In genomic region chr2:173022056-173022681, GRCm38 (mm10) we compare ENCODE assay signal across 8 mouse cellular contexts. TPM values are rescaled to one million over a fixed set of nuclear protein-coding genes. Genes with fewer than 3 reads are reported as not detected.
DNase-seq lines count a peak whose midpoint lies in the region; ATAC-seq lines count a peak whose summit lies in the region.

No protein-coding gene starts in this region.

- peaks cover 81% of the 10 kb centered on the region for H3K4me1 ChIP-seq in erythroblast, embryonic 14.5 days (ENCODE audit: control insufficient read depth)
- peaks cover 32% of the 10 kb centered on the region for H3K4me1 ChIP-seq in embryonic facial prominence, embryonic 14.5 days (ENCODE audit: control insufficient read depth, insufficient read depth, low read length)
- peaks cover 24% of the 10 kb centered on the region for H3K4me1 ChIP-seq in hindbrain, embryonic 11.5 days (replicated peaks; ENCODE audit: control insufficient read depth, insufficient read depth, low read length)
- peaks cover 86% of the 10 kb centered on the region for H3K4me1 ChIP-seq in liver, embryonic 13.5 days (replicated peaks)

- peaks cover 54% of the 10 kb centered on the region for H3K36me3 ChIP-seq in erythroblast, embryonic 14.5 days (ENCODE audit: control insufficient read depth)
- H3K36me3 ChIP-seq in embryonic facial prominence, embryonic 14.5 days (ENCODE audit: control insufficient read depth, insufficient read depth, low read length) = no peaks in the 10 kb centered on the region
- no peaks in the 10 kb centered on the region for H3K36me3 ChIP-seq in hindbrain, embryonic 11.5 days (ENCODE audit: control insufficient read depth, insufficient read depth, low read length)
- peaks cover 49% of the 10 kb centered on the region for H3K36me3 ChIP-seq in liver, embryonic 13.5 days

- WGBS in embryonic facial prominence, embryonic 14.5 days = under 1% methylated on average over 39 of the region's 51 CpGs
- WGBS in hindbrain, embryonic 11.5 days = 2% methylated on average over 51 of the region's 51 CpGs
- WGBS in liver, embryonic 13.5 days (ENCODE audit: insufficient replicate concordance) = under 1% methylated on average over 51 of the region's 51 CpGs

- H3K27ac ChIP-seq in embryonic facial prominence, embryonic 14.5 days (replicated peaks; ENCODE audit: low read depth, low read length) = peak overlapping the region; percentile 52; the same call in 1 of the 2 replicates
- H3K27ac ChIP-seq in hindbrain, embryonic 11.5 days (ENCODE audit: low read depth, low read length) = peak overlapping the region; percentile 80
- H3K27ac ChIP-seq in liver, embryonic 13.5 days = peak overlapping the region; percentile 100

- H3K9ac ChIP-seq in embryonic facial prominence, embryonic 14.5 days (ENCODE audit: low read depth, low read length) = peak overlapping the region; percentile 72
- peak overlapping the region; percentile 79 for H3K9ac ChIP-seq in hindbrain, embryonic 11.5 days (ENCODE audit: low read depth, low read length)
- H3K9ac ChIP-seq in liver, embryonic 13.5 days = peak overlapping the region; percentile 98

- ATAC-seq in erythroblast, adult 5-6 weeks (replicated peaks; ENCODE audit: low FRiP score, poor library complexity, severe bottlenecking) = no peak
- peak; percentile 7 for ATAC-seq in embryonic facial prominence, embryonic 14.5 days (ENCODE audit: low read depth)
- peak; percentile 62 for ATAC-seq in hindbrain, embryonic 11.5 days (ENCODE audit: low FRiP score)
- ATAC-seq in liver, embryonic 13.5 days (ENCODE audit: low read depth) = peak; percentile 31

- DNase-seq in MN1 (ENCODE audit: low spot score) = peak; percentile 47
- peak; percentile 54 for DNase-seq in embryonic facial prominence, embryonic 14.5 days (ENCODE audit: low spot score)
- peak; percentile 83 for DNase-seq in hindbrain, embryonic 11.5 days (ENCODE audit: low spot score)
- DNase-seq in liver, embryonic 13.5 days = peak; percentile 58
- DNase-seq in retina, embryonic 14.5 days (ENCODE audit: low spot score) = peak; percentile 67
- no peak for DNase-seq in urinary bladder, postnatal 25 days (ENCODE audit: low spot score)

- H3K4me3 ChIP-seq in erythroblast, embryonic 14.5 days (replicated peaks) = peak overlapping the region; percentile 68
- peak overlapping the region; percentile 80 for H3K4me3 ChIP-seq in embryonic facial prominence, embryonic 14.5 days (ENCODE audit: low read depth, low read length)
- H3K4me3 ChIP-seq in hindbrain, embryonic 11.5 days (ENCODE audit: low read depth, low read length) = peak overlapping the region; percentile 89
- peak overlapping the region; percentile 97 for H3K4me3 ChIP-seq in liver, embryonic 13.5 days (replicated peaks)

- H3K9me3 ChIP-seq in erythroblast, embryonic 14.5 days (ENCODE audit: control insufficient read depth, low read length) = peaks cover 4% of the 10 kb centered on the region
- no peaks in the 10 kb centered on the region for H3K9me3 ChIP-seq in embryonic facial prominence, embryonic 14.5 days (ENCODE audit: control insufficient read depth, low read length)
- no peaks in the 10 kb centered on the region for H3K9me3 ChIP-seq in hindbrain, embryonic 11.5 days (ENCODE audit: control insufficient read depth, low read length)
- H3K9me3 ChIP-seq in liver, embryonic 13.5 days (replicated peaks) = no peaks in the 10 kb centered on the region

- no peaks in the 10 kb centered on the region; the same call in 1 of the 2 replicates for H3K27me3 ChIP-seq in erythroblast, embryonic 14.5 days (ENCODE audit: control insufficient read depth)
- peaks cover 10% of the 10 kb centered on the region; the same call in 1 of the 2 replicates for H3K27me3 ChIP-seq in embryonic facial prominence, embryonic 14.5 days (replicated peaks; ENCODE audit: control insufficient read depth, insufficient read depth, low read length)
- H3K27me3 ChIP-seq in hindbrain, embryonic 11.5 days (ENCODE audit: control insufficient read depth, insufficient read depth, low read length) = peaks cover 19% of the 10 kb centered on the region
- H3K27me3 ChIP-seq in liver, embryonic 13.5 days = no peaks in the 10 kb centered on the region

- peak overlapping the region; percentile 88 for H3K4me2 ChIP-seq in embryonic facial prominence, embryonic 14.5 days (ENCODE audit: low read depth, low read length)
- peak overlapping the region; percentile 93 for H3K4me2 ChIP-seq in hindbrain, embryonic 11.5 days (replicated peaks; ENCODE audit: low read depth, low read length)
- peak overlapping the region; percentile 79 for H3K4me2 ChIP-seq in liver, embryonic 13.5 days

RNA-seq across cellular contexts. Expression of gene Rbm38, which starts 1.9 kb away (rescaled TPM):
- 548 and 594 TPM in 2 replicates for polyA plus RNA-seq in erythroblast, embryonic 14.5 days (2012)
- 1,075 and 1,106 TPM in 2 replicates for total RNA-seq in erythroblast, adult 5-6 weeks (2015; ENCODE audit: low replicate concordance)
- total RNA-seq in erythroblast, adult 5-6 weeks (2017; ENCODE audit: low replicate concordance) = 502 and 855 TPM in 2 replicates
- polyA plus RNA-seq in embryonic facial prominence, embryonic 14.5 days (2014; fragmentation: Nextera tagmentation; extraction: Ambion mirVana) = 40.4 and 48.1 TPM in 2 replicates
- polyA plus RNA-seq in hindbrain, embryonic 11.5 days (2014; fragmentation: Nextera tagmentation; extraction: Ambion mirVana) = 57.0 and 63.3 TPM in 2 replicates
- polyA plus RNA-seq in liver, embryonic 13.5 days (2015; fragmentation: Nextera tagmentation; extraction: Ambion mirVana) = 260 and 311 TPM in 2 replicates

RNA-seq across cellular contexts. Expression of gene Rae1, which starts 22.3 kb away (rescaled TPM):
- 3.4 and 3.7 TPM in 2 replicates for polyA plus RNA-seq in erythroblast, embryonic 14.5 days (2012)
- total RNA-seq in erythroblast, adult 5-6 weeks (2015; ENCODE audit: low replicate concordance) = 46.4 and 52.5 TPM in 2 replicates
- total RNA-seq in erythroblast, adult 5-6 weeks (2017; ENCODE audit: low replicate concordance) = 59.4 and 91.0 TPM in 2 replicates
- polyA plus RNA-seq in embryonic facial prominence, embryonic 14.5 days (2014; fragmentation: Nextera tagmentation; extraction: Ambion mirVana) = 110 and 120 TPM in 2 replicates
- 134 TPM in 2 replicates for polyA plus RNA-seq in hindbrain, embryonic 11.5 days (2014; fragmentation: Nextera tagmentation; extraction: Ambion mirVana)
- polyA plus RNA-seq in liver, embryonic 13.5 days (2015; fragmentation: Nextera tagmentation; extraction: Ambion mirVana) = 94.5 and 96.8 TPM in 2 replicates

RNA-seq across cellular contexts. Expression of gene Spo11, which starts 44.7 kb away (rescaled TPM):
- 0.02 TPM in 1 of 2 replicates, not detected in the other for polyA plus RNA-seq in erythroblast, embryonic 14.5 days (2012)
- total RNA-seq in erythroblast, adult 5-6 weeks (2015; ENCODE audit: low replicate concordance) = not detected in 2 replicates
- not detected in 2 replicates for total RNA-seq in erythroblast, adult 5-6 weeks (2017; ENCODE audit: low replicate concordance)
- 1.8 and 3.1 TPM in 2 replicates for polyA plus RNA-seq in embryonic facial prominence, embryonic 14.5 days (2014; fragmentation: Nextera tagmentation; extraction: Ambion mirVana)
- 0.71 and 0.74 TPM in 2 replicates for polyA plus RNA-seq in hindbrain, embryonic 11.5 days (2014; fragmentation: Nextera tagmentation; extraction: Ambion mirVana)
- polyA plus RNA-seq in liver, embryonic 13.5 days (2015; fragmentation: Nextera tagmentation; extraction: Ambion mirVana) = 0.08 TPM in 1 of 2 replicates, not detected in the other

Comparison
In these comparisons a context has a peak if more than half of its experiments do, and no peak if none do; other contexts are left out.
1. RNA of gene Rae1, which starts 22.3 kb away (polyA plus RNA-seq): 134 TPM in hindbrain, embryonic 11.5 days, 110 to 120 TPM in embryonic facial prominence, embryonic 14.5 days and 94.5 to 96.8 TPM in liver, embryonic 13.5 days; 3.4 to 3.7 TPM in erythroblast, embryonic 14.5 days; every median in the first group is over 10 times any median in the second.
2. Peak in every context shown above with its lines, with median percentiles within 50 percentile points of each other: H3K4me3 ChIP-seq, H3K27ac ChIP-seq, H3K4me2 ChIP-seq and H3K9ac ChIP-seq.